Mouse (Mus musculus) forebrain, postnatal 0 days (tissue): ENCODE results near the gene Eef1a1. TPM values are rescaled to one million over a fixed set of nuclear protein-coding genes. Genes with fewer than 3 reads are reported as not detected.
"Not testable (repeated sequence)": the region's sequence is repeated elsewhere in the genome, so short reads cannot be mapped to it uniquely, and the experiment has no call there.

Experiments
- ATAC-seq: fragments of 200-750 bp; cut with Nextera tagmentation; 2 replicates; pipeline ENCODE4 v1.8.0; 2017; ENCODE audit warnings: mild to moderate bottlenecking, moderate library complexity
- DNase-seq: peaks from one replicate; pipeline ENCODE4 v3.0.0-alpha.2; 2015
- H3K27ac ChIP-seq: fragments of 300-500 bp; sonication (generic); 2 replicates; pipeline ENCODE4 v1.5.1; 2014; ENCODE audit warnings: low read depth, mild to moderate bottlenecking, antibody characterized with exemption, low read length, moderate library complexity, mixed read lengths
- H3K27me3 ChIP-seq: fragments of 300-500 bp; sonication (generic); 2 replicates; pipeline ENCODE4 v1.6.1; 2014; ENCODE audit warnings: mild to moderate bottlenecking, low read length, mixed read lengths; ENCODE audit not compliant: insufficient read depth
- H3K36me3 ChIP-seq: fragments of 300-500 bp; sonication (generic); 2 replicates; pipeline ENCODE4 v1.6.1; 2014; ENCODE audit warnings: mild to moderate bottlenecking, moderate library complexity; ENCODE audit not compliant: insufficient read depth
- H3K4me1 ChIP-seq: fragments of 300-500 bp; sonication (generic); 2 replicates; pipeline ENCODE4 v1.6.1; 2014; ENCODE audit warnings: antibody characterized with exemption; ENCODE audit not compliant: insufficient read depth
- H3K4me2 ChIP-seq: fragments of 300-500 bp; sonication (generic); 2 replicates; pipeline ENCODE4 v1.6.1; 2014; ENCODE audit warnings: low read depth, mild to moderate bottlenecking, moderate library complexity
- H3K4me3 ChIP-seq: fragments of 300-500 bp; sonication (generic); 2 replicates; pipeline ENCODE4 v1.5.1; 2014; ENCODE audit warnings: low read depth, low read length, mixed read lengths
- H3K9ac ChIP-seq: fragments of 300-500 bp; sonication (generic); 2 replicates; pipeline ENCODE4 v1.6.1; 2014; ENCODE audit warnings: mild to moderate bottlenecking
- H3K9me3 ChIP-seq: fragments of 300-500 bp; sonication (generic); 2 replicates; pipeline ENCODE4 v1.6.1; 2016; ENCODE audit warnings: low read length
- CTCF ChIP-seq: sonication (generic); IDR thresholded peaks from 2 replicates; pipeline ENCODE4 v1.5.1; 2016; ENCODE audit warnings: antibody characterized with exemption, control low read depth, low read depth
- WGBS: fragments of 180-500 bp; shearing (Covaris S2); extraction: QIAGEN DNeasy Blood & Tissue Kit; methylation state at CpG from one replicate; pipeline ENCODE4 v1.1.7; 2014; 5-methylcytosine and 5-hydroxymethylcytosine counted together
- polyA plus RNA-seq: library from polyadenylated mRNA; unstranded; fragments of >200 nt; fragmentation: Nextera tagmentation; extraction: Ambion mirVana; gene quantifications from 2 replicates; pipeline ENCODE4 v1.2.1, GENCODE M21; 2015
- total RNA-seq: library from RNA; depleted of rRNA; stranded (reverse); fragments of >200 nt; gene quantifications from 2 replicates; pipeline ENCODE4 v1.2.3, GENCODE M21; 2014

The Eef1a1 gene
- total and polyA plus RNA-seq, 2 experiments from 2014 or later: 2,982 to 9,311 TPM

DNA sequence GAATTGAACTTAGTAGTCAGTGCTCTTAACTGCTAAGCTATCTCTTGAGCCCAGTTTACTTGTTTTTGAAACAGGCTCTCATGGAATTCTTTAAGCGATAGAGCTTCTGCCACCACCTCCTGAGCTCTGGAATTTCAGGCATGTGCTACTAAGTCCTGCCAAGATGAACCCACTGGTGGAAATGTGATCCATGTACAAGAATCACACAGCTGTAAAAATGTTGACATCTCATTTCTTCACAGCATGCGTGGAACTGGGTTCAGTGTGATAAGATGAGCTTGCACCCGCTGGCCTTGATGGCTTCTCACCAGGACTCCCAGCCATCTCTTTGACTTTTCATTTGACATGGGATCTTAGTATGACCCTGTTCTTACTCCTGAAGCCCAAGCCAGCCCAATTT lies 11.4 kb upstream of the Eef1a1 start:
- H3K4me2 ChIP-seq: no peak overlapping the region
- WGBS: 83% methylated on average over 3 of the region's 3 CpGs

DNA sequence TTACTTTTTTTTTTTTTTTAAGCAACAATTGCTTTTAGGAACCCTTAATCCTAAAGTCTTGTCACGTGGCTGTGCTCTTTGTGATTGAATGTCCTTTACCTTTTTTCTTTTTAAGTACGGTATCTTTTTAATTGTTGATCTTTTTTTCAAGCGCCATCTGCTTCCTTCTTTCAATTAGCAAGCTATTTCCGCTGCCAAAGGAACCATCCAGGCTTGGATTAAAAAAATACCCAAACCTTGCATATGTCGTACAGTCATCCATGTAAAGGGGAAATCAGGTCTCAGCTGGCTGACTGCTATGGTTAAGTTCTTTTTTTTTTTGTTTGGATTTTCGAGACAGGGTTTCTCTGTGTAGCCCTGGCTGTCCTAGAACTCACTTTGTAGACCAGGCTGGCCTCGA lies 4.2 kb upstream of the Eef1a1 start:
- TF ChIP-seq CTCF: no peak
- H3K4me1 ChIP-seq: no peaks in the 10 kb centered on the region; the same call in 1 of the 2 replicates
- 60% methylated on average over 7 of the region's 7 CpGs for whole genome bisulfite sequencing
- H3K4me2 ChIP-seq: no peak overlapping the region
- no peak overlapping the region for H3K27ac ChIP-seq
- H3K36me3 ChIP-seq: no peaks in the 10 kb centered on the region
- H3K9me3 ChIP-seq: no peaks in the 10 kb centered on the region
- no peak for ATAC-seq
- peak; percentile 20 for DNase-seq
- H3K9ac ChIP-seq: no peak overlapping the region
- H3K4me3 ChIP-seq: no peak overlapping the region
- no peaks in the 10 kb centered on the region for H3K27me3 ChIP-seq

More for the DNA sequence above, 11.4 kb upstream of the Eef1a1 start:
- no peak overlapping the region for H3K27ac ChIP-seq
- no peak for TF ChIP-seq CTCF
- no peak overlapping the region for H3K9ac ChIP-seq
- peaks cover 4% of the 10 kb centered on the region; the same call in 1 of the 2 replicates for H3K4me1 ChIP-seq
- no peaks in the 10 kb centered on the region for H3K36me3 ChIP-seq
- DNase-seq: no peak
- no peak overlapping the region for H3K4me3 ChIP-seq
- no peaks in the 10 kb centered on the region for H3K27me3 ChIP-seq
- ATAC-seq: no peak
- no peaks in the 10 kb centered on the region for H3K9me3 ChIP-seq

GRCm38 (mm10) chr9:78492254-78492653 lies 3.3 kb upstream of the Eef1a1 start:
- WGBS: 91% methylated on average over 3 of the region's 3 CpGs
- no peak overlapping the region for H3K9ac ChIP-seq
- ATAC-seq: no peak
- no peaks in the 10 kb centered on the region for H3K36me3 ChIP-seq
- no peaks in the 10 kb centered on the region for H3K9me3 ChIP-seq
- H3K27me3 ChIP-seq: no peaks in the 10 kb centered on the region
- no peaks in the 10 kb centered on the region; the same call in 1 of the 2 replicates for H3K4me1 ChIP-seq
- TF ChIP-seq CTCF: no peak
- no peak overlapping the region for H3K4me2 ChIP-seq
- H3K4me3 ChIP-seq: no peak overlapping the region
- no peak overlapping the region for H3K27ac ChIP-seq
- no peak for DNase-seq

GRCm38 (mm10) chr9:78491169-78491568 lies 2.2 kb upstream of the Eef1a1 start:
- Histone ChIP-seq H3K36me3 (no peaks in the 10 kb centered on the region), H3K9ac (no peak overlapping the region), H3K27me3 (no peaks in the 10 kb centered on the region), H3K4me1 (no peaks in the 10 kb centered on the region; the same call in 1 of the 2 replicates), H3K4me3 (no peak overlapping the region), H3K27ac (no peak overlapping the region), H3K9me3 (no peaks in the 10 kb centered on the region), H3K4me2 (no peak overlapping the region)
- DNase-seq (no peak), ATAC-seq (no peak)
- WGBS: 86% methylated on average over 3 of the region's 3 CpGs
- TF ChIP-seq CTCF: no peak

- not testable (repeated sequence) for H3K27me3 ChIP-seq, H3K9ac ChIP-seq, H3K9me3 ChIP-seq, H3K36me3 ChIP-seq, H3K27ac ChIP-seq, ATAC-seq, DNase-seq, H3K4me2 ChIP-seq, H3K4me3 ChIP-seq, H3K4me1 ChIP-seq
- WGBS: 97% methylated on average over 5 of the region's 5 CpGs
These were observed 930 bp downstream of the Eef1a1 start for GRCm38 (mm10) chr9:78488021-78488420.

- DNase-seq (no peak), ATAC-seq (no peak)
- TF ChIP-seq CTCF: no peak
- H3K9ac ChIP-seq: no peak overlapping the region
- H3K4me1 ChIP-seq: peaks cover under 1% of the 10 kb centered on the region
- WGBS: 76% methylated on average over 3 of the region's 3 CpGs
- H3K27me3 ChIP-seq: no peaks in the 10 kb centered on the region
- no peaks in the 10 kb centered on the region for H3K9me3 ChIP-seq
- H3K4me3 ChIP-seq: no peak overlapping the region
- H3K4me2 ChIP-seq: no peak overlapping the region
- no peak overlapping the region for H3K27ac ChIP-seq
- H3K36me3 ChIP-seq: 0 out of 2 replicates have a peak, but pooled peaks cover under 1% of the 10 kb centered on the region
These were observed 4.3 kb downstream of the Eef1a1 start for GRCm38 (mm10) chr9:78484660-78485059.

GRCm38 (mm10) chr9:78482386-78482785 lies 6.6 kb downstream of the Eef1a1 start:
- peaks cover 5% of the 10 kb centered on the region; the same call in 1 of the 2 replicates for H3K4me1 ChIP-seq
- no peaks in the 10 kb centered on the region for H3K9me3 ChIP-seq
- H3K4me3 ChIP-seq: peak overlapping the region; percentile 98
- peak overlapping the region; percentile 58 for H3K4me2 ChIP-seq
- H3K27me3 ChIP-seq: no peaks in the 10 kb centered on the region
- peak overlapping the region; percentile 99 for H3K27ac ChIP-seq
- peak overlapping the region; percentile 90 for H3K9ac ChIP-seq
- TF ChIP-seq CTCF: no peak
- ATAC-seq (peak; percentile 0), DNase-seq (no peak)
- WGBS: 6% methylated on average over 3 of the region's 3 CpGs
- H3K36me3 ChIP-seq: peaks cover 21% of the 10 kb centered on the region
